Mouse (Mus musculus): ENCODE measurements around the gene Rasl10a.
A peak's percentile ranks its signal among the peaks of the same experiment; 100 is the strongest.
"Not testable (repeated sequence)": the region's sequence is repeated elsewhere in the genome, so short reads cannot be mapped to it uniquely, and the experiment has no call there.

Gene Rasl10a

DNA sequence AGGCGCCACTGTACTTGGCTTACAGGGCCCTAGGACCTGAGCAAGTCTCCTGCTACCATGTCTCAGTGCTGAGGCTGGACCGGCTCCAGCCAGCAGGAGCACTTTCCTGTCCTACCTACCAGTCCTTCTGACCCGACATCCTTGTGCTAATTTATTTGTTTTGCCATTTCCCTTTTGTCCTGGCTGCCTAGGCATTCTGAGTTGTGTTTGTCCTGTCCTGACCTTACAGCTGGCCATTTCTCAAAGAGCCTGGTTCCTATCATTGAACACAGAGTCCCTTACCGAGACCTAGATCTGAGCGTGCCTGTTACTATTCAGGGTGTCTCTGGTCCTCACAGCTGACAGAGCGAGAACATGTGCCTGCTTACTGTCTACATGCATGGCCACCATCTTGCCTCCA lies 3.1 kb upstream of the Rasl10a start:
- peak; percentile 53 for DNase-seq

DNA sequence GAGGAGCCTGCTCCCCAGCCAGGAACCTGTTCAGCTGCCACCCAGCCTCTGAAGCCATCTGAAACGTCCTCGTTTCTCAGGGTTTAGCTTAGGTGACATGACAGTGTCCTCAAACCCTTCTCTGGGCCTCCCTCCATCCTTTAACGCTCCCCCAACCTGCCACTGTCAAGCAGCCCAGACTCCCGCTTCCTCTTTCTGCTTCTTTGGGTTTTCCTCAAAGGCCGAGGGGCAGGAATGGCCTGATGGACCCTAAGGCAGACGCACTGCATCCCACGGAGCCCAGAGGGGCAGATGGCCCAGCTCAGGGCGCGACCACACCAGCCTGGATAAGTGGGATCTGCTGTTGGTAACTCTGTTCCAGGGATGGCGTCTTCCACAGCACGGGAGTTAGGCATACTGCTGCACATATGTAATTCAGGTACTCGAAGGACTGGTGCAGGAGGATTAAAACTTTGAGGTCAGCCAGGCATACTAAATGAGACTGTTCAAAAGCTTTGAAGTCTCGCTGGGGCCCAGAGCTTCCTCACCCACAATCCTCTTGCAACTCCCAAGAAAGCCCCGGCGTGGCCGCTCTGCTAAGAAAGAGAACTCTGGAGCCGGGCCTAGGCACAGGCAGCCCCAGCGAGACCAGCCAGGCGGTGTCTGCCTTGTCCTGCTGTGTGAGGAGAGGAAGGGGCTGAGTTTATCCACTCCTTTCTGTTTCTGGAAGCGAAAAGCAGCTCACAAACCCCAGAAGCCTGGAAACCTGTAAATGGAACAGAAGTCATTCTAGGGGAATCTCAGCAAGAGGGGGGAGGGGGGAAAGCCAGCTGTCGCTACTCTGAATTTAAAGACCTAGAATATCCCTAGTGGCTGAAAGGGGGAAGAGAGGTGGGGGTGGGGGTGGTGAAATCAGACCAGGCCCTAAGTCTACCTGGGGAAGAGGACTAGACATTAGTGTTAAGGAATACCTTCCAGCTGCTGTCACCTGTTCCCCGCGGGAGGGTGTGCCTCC lies 1.7 kb upstream of the Rasl10a start:
- no peak for DNase-seq

- no peak for DNase-seq
Measured at GRCm38 (mm10) chr11:5057064-5057463, 864 bp upstream of the Rasl10a start.

- no peak for DNase-seq
Measured at GRCm38 (mm10) chr11:5057541-5057855, 430 bp upstream of the Rasl10a start.

- no peak for DNase-seq
Measured at GRCm38 (mm10) chr11:5058783-5059182, 855 bp downstream of the Rasl10a start.

- DNase-seq, result no peak
Measured at GRCm38 (mm10) chr11:5059230-5059629, 1.3 kb downstream of the Rasl10a start.

- DNase-seq, result no peak
Measured at GRCm38 (mm10) chr11:5059704-5060156, 1.8 kb downstream of the Rasl10a start.

GRCm38 (mm10) chr11:5060756-5061412 lies 3.0 kb downstream of the Rasl10a start:
- no peak for DNase-seq

GRCm38 (mm10) chr11:5061413-5062139 lies 3.6 kb downstream of the Rasl10a start:
- peak; percentile 93 for DNase-seq

- no peak for DNase-seq
Measured at GRCm38 (mm10) chr11:5062326-5062725, 4.4 kb downstream of the Rasl10a start.

DNA sequence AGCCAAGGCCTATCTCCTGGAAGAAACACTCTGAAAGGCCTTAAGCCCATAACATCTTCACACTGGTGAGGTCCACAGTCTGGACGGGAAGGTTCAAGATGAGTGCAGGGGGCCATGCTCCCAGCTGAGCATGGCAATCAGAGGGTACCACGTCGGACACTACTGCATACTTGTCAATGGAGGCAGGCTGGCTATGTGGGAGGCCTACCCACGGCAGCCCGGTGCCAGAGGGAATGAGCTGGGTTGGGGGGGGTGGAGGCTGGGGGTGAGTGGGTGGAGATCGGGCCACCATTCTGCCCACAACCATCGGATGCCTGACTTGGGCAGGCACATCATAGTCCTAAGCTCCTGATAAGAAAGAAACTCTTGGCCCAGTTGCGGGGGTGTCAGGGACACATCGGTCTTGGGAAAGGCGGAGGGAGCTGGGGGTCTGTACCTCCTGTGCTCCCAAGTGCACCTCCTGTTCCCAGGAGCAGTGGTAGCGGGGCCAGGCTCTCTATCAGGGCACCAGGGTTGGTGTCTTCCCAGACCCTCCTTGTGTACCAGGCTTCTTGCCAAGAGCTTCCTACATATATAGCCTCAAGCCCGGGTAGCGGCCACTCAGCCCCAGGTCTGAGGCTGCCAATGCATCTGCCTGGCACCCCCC lies 5.1 kb downstream of the Rasl10a start:
- no peak for DNase-seq

DNA sequence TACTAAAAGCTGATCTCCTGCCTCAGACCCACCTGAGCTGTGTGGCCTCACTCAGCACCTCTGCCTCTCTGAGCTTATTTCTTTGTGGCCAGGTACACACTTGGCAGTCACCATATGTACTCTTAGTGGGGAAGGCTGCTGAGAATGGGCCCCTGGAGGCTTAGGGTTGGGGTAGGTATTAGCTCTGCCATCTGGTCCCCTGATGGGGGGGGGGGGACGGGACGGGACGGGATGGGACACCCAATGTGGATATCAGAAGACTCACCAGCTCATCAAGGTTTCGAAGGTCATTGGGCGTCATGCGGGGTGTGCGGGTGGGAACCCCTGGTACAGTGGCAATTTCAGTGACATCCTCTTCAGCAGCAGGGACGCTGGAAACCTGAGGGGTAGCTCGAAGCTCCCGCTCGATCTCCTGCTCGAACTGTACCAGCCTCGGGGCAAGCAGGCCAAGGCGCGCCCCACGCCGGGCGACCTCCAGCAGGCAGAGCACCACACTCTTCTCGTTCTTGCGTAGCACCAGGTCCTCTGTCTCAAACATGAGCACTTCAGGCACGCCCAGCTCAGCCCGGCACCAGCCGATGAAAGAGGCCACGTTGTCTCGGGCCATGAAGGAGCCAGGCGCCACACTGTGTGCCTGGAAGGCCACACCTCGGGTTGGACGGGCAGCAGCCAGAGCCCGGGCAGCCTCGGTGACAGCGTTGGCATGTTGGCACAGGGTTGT lies 5.8 kb downstream of the Rasl10a start:
- no peak for DNase-seq

DNA sequence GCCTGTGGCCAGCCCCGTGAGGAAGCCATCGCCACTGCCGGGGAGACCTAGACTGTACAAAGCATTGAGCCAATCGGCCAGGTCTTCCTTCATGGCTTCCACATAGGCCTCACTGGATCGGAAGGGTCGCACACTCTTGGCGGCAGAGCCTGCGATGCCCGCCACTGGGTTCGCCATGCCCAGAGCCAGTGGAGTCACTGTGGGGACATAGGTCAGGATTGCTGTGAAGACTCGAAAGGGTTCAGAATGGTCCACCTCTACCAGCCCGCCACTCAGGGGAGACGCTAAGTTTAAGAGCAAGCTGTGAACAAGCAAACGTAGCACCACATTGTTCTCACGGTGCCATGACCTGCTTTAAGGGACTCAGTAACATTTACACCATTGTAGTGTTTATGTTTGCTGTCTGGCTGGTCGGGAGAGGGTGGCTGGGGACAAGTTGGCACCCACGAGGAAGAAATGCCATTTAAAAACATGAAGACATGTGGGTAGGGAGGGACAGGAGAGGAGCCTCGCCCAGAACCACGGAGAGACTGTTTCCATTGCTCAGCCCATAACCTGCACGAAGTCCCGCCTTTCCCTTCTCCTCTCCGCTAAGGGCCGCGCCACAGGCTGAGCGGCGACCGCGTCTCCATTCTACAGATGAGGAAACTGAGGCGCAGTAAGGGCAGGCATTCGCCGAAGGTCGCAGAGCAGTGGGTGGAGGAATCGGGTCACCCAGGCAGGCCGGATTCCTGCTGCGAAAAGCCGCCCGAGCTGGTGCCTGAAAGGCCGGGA lies 6.5 kb downstream of the Rasl10a start:
- DNase-seq, result no peak

DNA sequence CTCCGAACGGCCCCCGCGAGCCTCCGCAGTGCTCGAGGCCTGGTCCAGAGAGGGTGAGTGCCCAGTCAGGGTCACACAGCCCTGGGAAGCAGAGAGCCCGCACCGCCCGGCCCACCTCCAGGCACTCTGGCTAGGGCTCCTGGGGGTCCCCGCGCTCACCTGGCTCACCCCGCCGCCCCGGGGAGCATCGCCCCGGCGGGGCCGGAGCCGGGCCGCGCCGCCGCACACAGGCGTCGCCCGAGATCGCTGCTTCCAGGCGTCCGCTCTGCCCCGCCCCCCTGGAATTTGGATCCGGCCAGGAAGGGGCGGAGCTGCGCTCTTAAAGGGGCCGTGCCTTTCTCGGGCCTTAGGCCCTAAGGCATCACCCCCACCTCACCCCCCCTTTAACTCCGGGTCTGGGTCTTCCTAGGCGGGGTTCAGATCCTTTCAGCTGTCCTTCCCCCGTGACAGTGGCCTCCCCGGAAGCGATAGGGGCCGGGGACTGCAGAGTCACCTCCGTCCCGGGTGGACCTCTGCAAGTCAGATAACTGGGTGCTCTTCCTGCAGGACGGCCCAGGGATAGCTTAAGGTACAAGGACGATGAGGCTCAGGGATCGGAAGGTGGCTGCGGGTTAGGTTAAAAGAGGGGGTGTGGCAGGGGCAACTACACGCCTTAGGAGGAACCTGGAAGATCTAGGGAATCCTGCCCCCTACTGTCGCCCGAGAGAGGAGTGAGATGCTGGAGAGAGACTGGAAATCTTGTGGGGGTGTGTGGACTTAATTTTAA lies 7.3 kb downstream of the Rasl10a start, which contains the start of gene Gas2l1:
Gene Gas2l1, minus strand, starts transcription at position 272 of the 766 bp plus-strand sequence.
- peak; percentile 95 for DNase-seq

DNA sequence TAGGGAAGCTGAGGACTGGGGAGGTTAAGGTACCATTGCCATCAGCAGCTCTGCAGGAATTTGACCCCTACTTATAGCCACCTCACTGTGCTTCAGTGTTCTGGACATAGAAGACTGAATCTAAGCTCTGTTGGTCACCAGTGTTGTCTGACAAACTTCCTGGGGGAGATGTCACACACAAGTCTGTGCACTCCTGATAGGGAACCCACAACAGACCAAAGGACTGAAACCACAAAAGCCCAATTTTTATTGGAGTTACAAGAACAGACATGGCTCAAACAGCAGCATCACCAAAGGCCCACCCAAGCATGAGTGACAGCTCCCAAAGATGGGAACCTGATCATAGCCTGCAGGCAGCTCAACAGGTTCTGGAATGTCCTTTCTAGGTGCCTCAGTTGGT lies 9.1 kb downstream of the Rasl10a start:
- DNase-seq, result no peak

- DNase-seq, result no peak
Measured at GRCm38 (mm10) chr11:5068126-5068971, 10.4 kb downstream of the Rasl10a start.

DNA sequence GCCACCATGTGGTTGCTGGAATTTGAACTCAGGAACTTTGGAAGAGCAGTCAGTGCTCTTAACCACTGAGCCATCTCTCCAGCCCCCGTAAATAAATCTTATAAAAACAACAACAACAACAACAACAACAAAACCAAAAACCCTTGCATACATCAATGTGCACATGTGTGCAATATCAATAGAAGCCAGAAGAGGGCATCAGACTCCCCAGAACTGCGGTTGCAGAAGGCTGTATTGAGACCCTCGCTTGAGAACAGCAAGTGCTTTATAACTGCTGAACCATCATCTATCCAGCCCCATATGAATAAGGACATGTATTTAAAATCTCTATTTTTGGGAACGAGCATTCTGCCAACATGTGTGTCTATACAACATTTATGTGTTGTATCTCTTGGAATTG lies 17.0 kb downstream of the Rasl10a start:
- no peak for DNase-seq

DNA sequence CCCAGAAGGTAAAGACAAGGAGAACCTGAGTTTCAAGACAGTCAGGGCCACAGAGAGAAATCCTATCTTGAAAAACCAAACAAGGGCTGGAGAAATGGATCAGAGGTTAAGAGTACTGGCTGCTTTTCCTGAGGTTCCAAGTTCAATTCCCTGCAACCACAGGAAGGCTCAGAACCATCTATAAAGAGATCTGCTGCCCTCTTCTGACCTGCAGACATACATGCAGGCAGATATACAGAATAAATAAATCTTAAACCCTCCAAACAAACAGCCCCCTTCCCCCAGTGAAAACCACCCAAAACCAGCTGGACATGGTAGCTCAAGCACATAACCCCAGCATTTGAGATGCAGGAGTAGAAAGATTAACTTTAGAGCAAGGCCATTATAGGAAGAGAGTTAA lies 17.8 kb downstream of the Rasl10a start:
- no peak for DNase-seq

DNA sequence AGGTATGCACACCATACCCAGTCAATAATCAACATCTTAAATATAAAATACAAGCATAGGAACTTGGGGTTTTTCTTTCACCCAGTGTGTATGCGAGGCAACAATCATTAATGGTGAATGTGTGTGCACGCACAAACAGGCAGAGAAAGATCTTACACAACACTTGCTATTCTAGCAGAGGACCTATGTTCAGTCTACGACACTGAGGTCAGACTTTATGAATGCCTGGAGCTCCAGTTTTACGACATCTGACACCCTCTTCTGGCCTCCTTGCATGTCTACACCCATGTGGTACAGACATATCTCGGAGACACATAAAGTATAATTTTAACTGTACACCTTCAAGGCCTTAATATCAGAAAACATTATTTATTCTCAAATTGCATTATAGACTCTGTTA lies 18.9 kb downstream of the Rasl10a start:
- DNase-seq, result not testable (repeated sequence)

GRCm38 (mm10) chr11:5089147-5089546 lies 31.2 kb downstream of the Rasl10a start:
- no peak for DNase-seq

All from kidney, postnatal 14 days (tissue).